Mouse (Mus musculus): ENCODE measurements around the gene Cpb2. TPM values are rescaled to one million over a fixed set of nuclear protein-coding genes. Genes with fewer than 3 reads are reported as not detected.

The Cpb2 gene
- total RNA-seq, 2 experiments from 2014 or later: not detected

GRCm38 (mm10) chr14:75222386-75222785 is 19.7 kb upstream of the Cpb2 start:
- no peak overlapping the region for H3K4me3 ChIP-seq
- no peak for DNase-seq (ENCODE audit: extremely low spot score in 1 of 2, low spot score in 2 of 2)
- H3K27ac ChIP-seq: no peak overlapping the region
- TF ChIP-seq CTCF (IDR thresholded peaks at IDR 0.05): no peak
- intact Hi-C loops (cut with DNase I): no loop called here

GRCm38 (mm10) chr14:75227453-75228084 is 14.5 kb upstream of the Cpb2 start:
- TF ChIP-seq CTCF (IDR thresholded peaks at IDR 0.05): no peak
- intact Hi-C loops (cut with DNase I): no loop called here
- Histone ChIP-seq H3K4me3 (no peak overlapping the region), H3K27ac (no peak overlapping the region)
- no peak for DNase-seq (ENCODE audit: extremely low spot score in 1 of 2, low spot score in 2 of 2)

DNA sequence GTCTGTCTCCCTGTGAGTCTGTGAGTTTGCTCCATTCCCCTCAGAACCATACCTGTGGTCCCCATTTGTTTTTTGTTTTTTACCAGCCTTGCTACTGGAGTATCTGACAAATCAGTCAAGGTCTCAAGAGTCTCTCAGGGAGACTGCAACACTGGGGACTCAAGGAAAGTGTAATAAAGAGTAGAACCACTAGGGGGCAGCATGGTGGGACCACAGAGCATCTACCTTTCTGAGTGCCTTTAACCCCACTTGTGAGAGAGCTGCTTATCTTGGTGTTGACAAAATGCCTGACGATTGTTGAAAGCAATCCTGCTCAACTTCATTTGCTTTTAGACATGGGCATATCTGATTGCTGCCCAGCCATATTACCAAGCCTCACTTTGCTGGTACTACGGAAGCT is 12.3 kb upstream of the Cpb2 start:
- intact Hi-C loops (cut with DNase I): no loop called here
- TF ChIP-seq CTCF (IDR thresholded peaks at IDR 0.05): peak; percentile 64

DNA sequence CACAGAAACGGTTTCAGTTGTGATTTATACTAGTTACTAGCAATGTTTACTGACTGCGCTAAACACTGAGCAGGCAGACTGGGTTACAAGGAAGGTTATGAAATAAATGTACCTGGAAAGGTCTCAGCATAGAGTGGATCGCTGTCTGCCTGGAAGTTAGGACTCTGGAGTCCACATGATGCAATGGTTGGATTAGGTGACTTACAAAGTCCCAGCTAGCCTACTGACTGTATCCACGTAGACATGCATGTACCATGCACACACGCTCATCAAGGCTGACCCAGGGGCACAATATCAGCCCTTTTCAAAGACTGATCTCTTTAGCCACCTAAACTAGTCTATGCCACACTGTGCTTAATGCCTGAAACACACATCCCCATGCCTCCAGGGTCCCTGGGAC is 9.0 kb upstream of the Cpb2 start:
- no peak for DNase-seq (ENCODE audit: extremely low spot score in 1 of 2, low spot score in 2 of 2)
- intact Hi-C loops (cut with DNase I): no loop called here
- Histone ChIP-seq H3K4me3 (no peak overlapping the region), H3K27ac (no peak overlapping the region)
- no peak for TF ChIP-seq CTCF (IDR thresholded peaks at IDR 0.05)

More for the DNA sequence above, 12.3 kb upstream of the Cpb2 start:
- Histone ChIP-seq H3K4me3 (no peak overlapping the region), H3K27ac (no peak overlapping the region)
- peak in 1 of 2 experiments; percentile 21 for DNase-seq (ENCODE audit: extremely low spot score in 1 of 2, low spot score in 2 of 2)

GRCm38 (mm10) chr14:75235552-75235951 is 6.5 kb upstream of the Cpb2 start:
- no peak for TF ChIP-seq CTCF (IDR thresholded peaks at IDR 0.05)
- no peak overlapping the region for H3K4me3 ChIP-seq
- intact Hi-C loops (cut with DNase I): loop anchor here (5.0 kb wide), 1 partner anchor 47 kb away; the partner anchor contains the start of gene Zc3h13
- no peak for DNase-seq (ENCODE audit: extremely low spot score in 1 of 2, low spot score in 2 of 2)
- no peak overlapping the region for H3K27ac ChIP-seq

GRCm38 (mm10) chr14:75235955-75236635 is 6.0 kb upstream of the Cpb2 start:
- H3K4me3 ChIP-seq: no peak overlapping the region
- TF ChIP-seq CTCF (IDR thresholded peaks at IDR 0.05): no peak
- intact Hi-C loops (cut with DNase I): loop anchor here (5.0 kb wide), 1 partner anchor 46 kb away; the partner anchor contains the start of gene Zc3h13
- DNase-seq (ENCODE audit: extremely low spot score in 1 of 2, low spot score in 2 of 2): peak; percentile 25 to 39
- H3K27ac ChIP-seq: no peak overlapping the region

- Histone ChIP-seq H3K4me3 (no peak overlapping the region), H3K27ac (no peak overlapping the region)
- intact Hi-C loops (cut with DNase I): loop anchor here (5.0 kb wide), 1 partner anchor 46 kb away; the partner anchor contains the start of gene Zc3h13
- DNase-seq (ENCODE audit: extremely low spot score in 1 of 2, low spot score in 2 of 2): no peak
- no peak for TF ChIP-seq CTCF (IDR thresholded peaks at IDR 0.05)
Measured at GRCm38 (mm10) chr14:75236636-75237003, 5.5 kb upstream of the Cpb2 start.

DNA sequence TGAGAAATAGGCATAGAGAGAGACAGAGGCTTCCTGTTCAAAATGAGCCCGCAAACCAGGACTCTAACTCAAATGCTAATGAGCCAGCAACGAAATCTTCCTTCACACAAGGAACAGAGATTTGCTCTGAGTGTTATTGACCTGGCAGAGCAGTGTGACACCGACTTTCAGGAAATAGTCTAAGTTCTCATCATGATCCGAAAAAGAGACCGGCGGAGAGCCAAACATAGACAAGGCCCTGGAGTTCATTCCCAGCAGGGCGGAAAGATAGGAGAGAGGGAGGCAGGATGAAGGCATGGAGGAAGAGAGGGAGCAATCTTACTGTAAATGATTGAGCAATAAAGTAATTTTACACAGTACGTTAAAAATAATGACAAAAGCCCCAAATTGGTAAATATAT is 5.0 kb upstream of the Cpb2 start:
- TF ChIP-seq CTCF (IDR thresholded peaks at IDR 0.05): no peak
- intact Hi-C loops (cut with DNase I): loop anchor here (5.0 kb wide), 1 partner anchor 45 kb away; the partner anchor contains the start of gene Zc3h13
- Histone ChIP-seq H3K27ac (no peak overlapping the region), H3K4me3 (no peak overlapping the region)
- DNase-seq (ENCODE audit: extremely low spot score in 1 of 2, low spot score in 2 of 2): no peak

- H3K27ac ChIP-seq: no peak overlapping the region
- TF ChIP-seq CTCF (IDR thresholded peaks at IDR 0.05): no peak
- DNase-seq (ENCODE audit: extremely low spot score in 1 of 2, low spot score in 2 of 2): no peak
- intact Hi-C loops (cut with DNase I): loop anchor here (5.0 kb wide), 1 partner anchor 44 kb away; the partner anchor contains the start of gene Zc3h13
- no peak overlapping the region for H3K4me3 ChIP-seq
Measured at GRCm38 (mm10) chr14:75238054-75238692, 3.9 kb upstream of the Cpb2 start.

- Histone ChIP-seq H3K4me3 (no peak overlapping the region), H3K27ac (no peak overlapping the region)
- no peak for TF ChIP-seq CTCF (IDR thresholded peaks at IDR 0.05)
- intact Hi-C loops (cut with DNase I): no loop called here
- DNase-seq (ENCODE audit: extremely low spot score in 1 of 2, low spot score in 2 of 2): no peak
Measured at GRCm38 (mm10) chr14:75246024-75247000, 4.2 kb downstream of the Cpb2 start.

- Histone ChIP-seq H3K27ac (no peak overlapping the region), H3K4me3 (no peak overlapping the region)
- intact Hi-C loops (cut with DNase I): no loop called here
- DNase-seq (ENCODE audit: extremely low spot score in 1 of 2, low spot score in 2 of 2): no peak
- TF ChIP-seq CTCF (IDR thresholded peaks at IDR 0.05): no peak
Measured at GRCm38 (mm10) chr14:75250432-75250831, 8.3 kb downstream of the Cpb2 start.

Data from left cerebral cortex, adult 2 months (tissue).